Mouse (Mus musculus) lung, postnatal 0 days (tissue): Measurements from ENCODE around the gene Cib2. TPM values are rescaled to one million over a fixed set of nuclear protein-coding genes. Genes with fewer than 3 reads are reported as not detected.

ENCODE experiments used
- ATAC-seq: fragments of 200-750 bp; cut with Nextera tagmentation; 2 replicates; pipeline ENCODE4 v1.8.0; 2017; ENCODE audit warnings: moderate library complexity
- DNase-seq: peaks from one replicate; pipeline ENCODE4 v3.0.0-alpha.2; 2016; ENCODE audit warnings: low spot score
- H3K27ac ChIP-seq: fragments of 300-500 bp; sonication (generic); 2 replicates; pipeline ENCODE4 v1.5.1; 2014; ENCODE audit warnings: antibody characterized with exemption, mild to moderate bottlenecking, low read length, mixed read lengths
- H3K27me3 ChIP-seq: fragments of 300-500 bp; sonication (generic); replicated peaks from 2 replicates; pipeline ENCODE4 v1.6.1; 2014; ENCODE audit warnings: low read length, mixed read lengths; ENCODE audit not compliant: insufficient read depth
- H3K36me3 ChIP-seq: fragments of 300-500 bp; sonication (generic); 2 replicates; pipeline ENCODE4 v1.6.1; 2014; ENCODE audit warnings: low read length, mixed read lengths; ENCODE audit not compliant: insufficient read depth
- H3K4me1 ChIP-seq: fragments of 300-500 bp; sonication (generic); 2 replicates; pipeline ENCODE4 v1.6.1; 2014; ENCODE audit warnings: antibody characterized with exemption, low read depth, low read length, mixed read lengths; ENCODE audit not compliant: insufficient read depth
- H3K4me2 ChIP-seq: fragments of 300-500 bp; sonication (generic); replicated peaks from 2 replicates; pipeline ENCODE4 v1.6.1; 2014; ENCODE audit warnings: low read depth, mild to moderate bottlenecking, low read length, moderate library complexity, mixed read lengths
- H3K4me3 ChIP-seq: fragments of 300-500 bp; sonication (generic); 2 replicates; pipeline ENCODE4 v1.5.1; 2014; ENCODE audit warnings: low read depth, low read length
- H3K9ac ChIP-seq: fragments of 300-500 bp; sonication (generic); replicated peaks from 2 replicates; pipeline ENCODE4 v1.6.1; 2014; ENCODE audit warnings: low read depth, mild to moderate bottlenecking
- H3K9me3 ChIP-seq: fragments of 300-500 bp; sonication (generic); 2 replicates; pipeline ENCODE4 v1.6.1; 2016; ENCODE audit warnings: low read length, mixed read lengths
- CTCF ChIP-seq: IDR thresholded peaks from 2 replicates; pipeline ENCODE4 v1.5.1; 2016; ENCODE audit warnings: antibody characterized with exemption, mild to moderate bottlenecking
- EP300 ChIP-seq: IDR thresholded peaks from 2 replicates; pipeline ENCODE4 v1.6.1; 2016; ENCODE audit warnings: antibody characterized with exemption, mild to moderate bottlenecking, control low read depth
- WGBS: fragments of 180-500 bp; shearing (Covaris S2); extraction: QIAGEN DNeasy Blood & Tissue Kit; methylation state at CpG from one replicate; pipeline ENCODE4 v1.1.7; 2014; 5-methylcytosine and 5-hydroxymethylcytosine counted together
- polyA plus RNA-seq: library from polyadenylated mRNA; unstranded; fragments of >200 nt; fragmentation: Nextera tagmentation; extraction: Ambion mirVana; gene quantifications from 2 replicates; pipeline ENCODE4 v1.2.1, GENCODE M21; 2015

Gene Cib2
- polyA plus RNA-seq, 1 experiment from 2014 or later: 6.2 TPM

DNA sequence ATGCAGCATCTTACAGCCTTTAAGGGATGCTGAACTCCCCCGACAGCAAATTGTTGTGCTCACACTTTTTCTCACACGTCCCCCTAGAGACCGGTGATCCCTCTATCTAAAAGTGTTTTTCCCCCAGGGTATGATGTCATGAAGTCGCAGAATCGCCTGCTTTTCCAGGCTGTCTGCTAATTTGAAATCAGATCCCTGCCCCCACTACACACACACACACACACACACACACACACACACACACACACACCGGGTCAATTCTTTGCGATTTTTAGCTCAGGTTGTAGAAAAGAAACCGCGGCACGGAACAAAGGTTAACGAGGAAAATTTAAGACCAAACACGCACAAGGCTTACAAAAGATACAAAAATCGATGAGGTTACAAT is 57.9 kb downstream of the Cib2 start:
- peak overlapping the region; percentile 96 for H3K4me2 ChIP-seq
- H3K9me3 ChIP-seq: no peaks in the 10 kb centered on the region
- H3K36me3 ChIP-seq: no peaks in the 10 kb centered on the region
- WGBS: 3% methylated on average over 13 of the region's 13 CpGs
- H3K4me3 ChIP-seq: peak overlapping the region; percentile 62
- no peaks in the 10 kb centered on the region for H3K4me1 ChIP-seq
- no peak overlapping the region for H3K9ac ChIP-seq
- DNase-seq (peak; percentile 5), ATAC-seq (no peak)
- TF ChIP-seq EP300: no peak
- TF ChIP-seq CTCF: no peak
- H3K27ac ChIP-seq: no peak overlapping the region
- H3K27me3 ChIP-seq: peaks cover 4% of the 10 kb centered on the region; the same call in 1 of the 2 replicates

DNA sequence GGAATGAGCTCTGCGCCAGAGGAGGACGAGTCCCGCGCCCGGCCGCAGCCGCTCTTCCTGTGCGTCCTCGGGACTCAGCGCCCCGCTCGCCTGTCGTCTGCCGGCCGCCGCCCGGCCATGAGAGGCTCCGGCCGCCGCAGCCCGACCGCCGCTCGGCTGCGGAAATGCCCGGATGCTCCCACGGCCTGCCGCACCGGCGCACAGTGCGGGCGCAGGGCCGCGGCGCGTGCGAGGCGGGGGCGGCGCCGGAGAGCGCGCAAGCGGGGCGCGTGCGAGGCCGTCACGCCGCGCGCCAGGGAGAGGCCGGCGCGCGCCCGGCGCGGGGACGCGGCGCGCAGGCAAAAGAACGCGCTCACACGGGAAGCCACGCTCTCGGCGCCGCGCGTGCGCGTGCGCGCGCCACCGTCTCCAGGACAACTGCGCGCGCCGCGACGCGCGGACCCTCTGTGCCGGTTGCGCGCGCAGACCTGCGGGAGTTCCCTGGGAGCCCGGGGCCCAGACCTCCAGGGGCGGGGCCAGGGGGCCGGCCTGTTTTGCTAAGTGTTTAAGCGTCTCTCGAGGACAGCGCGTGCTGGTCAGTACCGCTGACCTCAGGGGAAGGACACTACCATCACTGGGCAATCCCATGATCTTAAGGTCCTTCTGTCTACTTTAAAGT is 58.4 kb downstream of the Cib2 start, which contains the start of gene Dmxl2:
Gene Dmxl2, minus strand, starts transcription at position 174 of the 658 bp plus-strand sequence.
- H3K36me3 ChIP-seq: no peaks in the 10 kb centered on the region
- peak within 1 kb of the TSS; percentile 96 for H3K4me2 ChIP-seq
- TF ChIP-seq CTCF (no peak), EP300 (no peak)
- no peaks in the 10 kb centered on the region for H3K4me1 ChIP-seq
- peaks cover 4% of the 10 kb centered on the region; the same call in 1 of the 2 replicates for H3K27me3 ChIP-seq
- 1% methylated on average over 66 of the region's 99 CpGs for WGBS
- H3K4me3 ChIP-seq: peak within 1 kb of the TSS; percentile 62
- ATAC-seq: peak; percentile 96
- peak; percentile 94 for DNase-seq
- no peak within 1 kb of the TSS for H3K27ac ChIP-seq
- peak within 1 kb of the TSS; percentile 54 for H3K9ac ChIP-seq
- no peaks in the 10 kb centered on the region for H3K9me3 ChIP-seq

DNA sequence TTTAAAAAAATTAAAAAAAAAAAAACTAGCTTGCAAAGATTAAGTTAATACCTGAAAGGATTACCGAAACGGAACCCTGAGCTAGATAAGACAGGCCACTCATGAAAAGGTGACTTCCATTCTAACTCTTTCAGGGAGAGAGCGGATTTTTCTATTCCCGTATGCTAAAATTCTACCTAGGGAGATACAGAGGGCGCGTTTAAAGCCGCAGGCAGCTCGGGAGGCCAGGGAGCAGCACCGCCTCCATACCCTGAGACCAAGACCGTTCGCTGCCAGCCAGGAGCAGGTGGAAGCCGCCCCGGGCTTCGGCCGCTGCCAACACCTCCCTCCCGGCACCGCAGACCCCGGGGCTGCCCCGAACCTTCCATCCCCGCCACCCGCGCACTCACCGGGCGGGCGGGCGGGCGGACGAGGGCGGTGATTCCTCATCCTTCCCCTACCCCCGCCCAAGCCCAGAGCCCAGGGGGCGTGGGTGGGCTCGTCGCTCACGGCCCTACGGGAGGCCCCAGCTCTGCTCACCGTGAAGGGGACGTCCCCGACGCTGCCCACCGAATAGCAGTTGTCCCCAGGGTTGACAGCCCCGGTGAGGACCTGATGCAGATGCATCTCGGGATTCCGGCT is 59.1 kb downstream of the Cib2 start:
- peak; percentile 29 for DNase-seq
- no peak overlapping the region for H3K27ac ChIP-seq
- WGBS: 1% methylated on average over 30 of the region's 43 CpGs

DNA sequence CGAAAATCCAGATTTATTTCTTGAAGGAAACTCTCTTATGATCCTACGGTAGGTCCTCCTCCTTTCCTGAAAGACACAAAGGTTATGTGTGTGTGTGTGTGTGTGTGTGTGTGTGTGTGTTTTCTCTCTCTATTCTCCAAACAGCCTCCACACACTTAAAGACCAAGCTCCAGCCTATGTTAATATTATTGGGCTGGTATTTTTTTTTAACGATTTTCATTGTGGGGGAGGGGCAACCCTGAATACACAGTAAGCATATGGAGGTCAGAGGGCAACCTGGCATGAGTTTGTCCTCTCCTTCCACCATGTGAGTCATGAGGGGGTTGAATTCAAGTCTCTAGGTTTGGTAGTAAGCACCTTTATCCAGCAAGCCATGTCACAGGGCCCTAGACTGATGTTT is 60.2 kb downstream of the Cib2 start:
- DNase-seq: no peak
- Histone ChIP-seq H3K4me3 (no peak overlapping the region), H3K36me3 (no peaks in the 10 kb centered on the region), H3K4me2 (no peak overlapping the region), H3K27ac (no peak overlapping the region), H3K4me1 (no peaks in the 10 kb centered on the region), H3K27me3 (peaks cover 3% of the 10 kb centered on the region; the same call in 1 of the 2 replicates), H3K9me3 (no peaks in the 10 kb centered on the region), H3K9ac (no peak overlapping the region)
- TF ChIP-seq CTCF (no peak), EP300 (no peak)
- ATAC-seq: no peak
- 81% methylated on average over 3 of the region's 3 CpGs for WGBS

More for the DNA sequence above, 59.1 kb downstream of the Cib2 start:
- Histone ChIP-seq H3K4me3 (peak overlapping the region; percentile 62), H3K4me2 (peak overlapping the region; percentile 96), H3K36me3 (no peaks in the 10 kb centered on the region), H3K9me3 (no peaks in the 10 kb centered on the region), H3K27me3 (peaks cover 4% of the 10 kb centered on the region; the same call in 1 of the 2 replicates), H3K4me1 (no peaks in the 10 kb centered on the region), H3K9ac (peak overlapping the region; percentile 54)
- TF ChIP-seq CTCF (peak; percentile 13; the same call in 1 of the 2 replicates), EP300 (no peak)
- ATAC-seq: peak; percentile 1

DNA sequence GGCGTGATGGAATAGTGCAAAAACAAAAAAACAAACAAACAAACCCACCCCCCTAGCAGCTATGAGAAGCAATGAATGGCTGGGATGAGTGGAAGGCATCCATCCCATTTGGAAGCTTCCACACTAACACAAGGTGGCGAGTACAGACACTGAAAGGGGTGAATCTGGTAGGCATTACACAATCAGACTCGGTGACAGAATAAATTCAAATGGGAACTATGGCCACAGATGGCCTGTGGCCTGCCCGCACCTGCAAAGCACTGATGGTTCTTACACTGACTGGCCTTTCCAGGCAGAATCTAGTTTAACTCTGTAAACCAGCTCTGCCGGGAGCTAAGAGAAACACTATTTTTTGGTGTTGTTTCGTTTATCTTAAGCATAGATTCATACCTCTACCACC is 60.7 kb downstream of the Cib2 start:
- WGBS: 80% methylated on average over 6 of the region's 6 CpGs
- H3K4me2 ChIP-seq: no peak overlapping the region
- H3K27ac ChIP-seq: no peak overlapping the region
- H3K9me3 ChIP-seq: no peaks in the 10 kb centered on the region
- no peaks in the 10 kb centered on the region for H3K36me3 ChIP-seq
- no peak for TF ChIP-seq CTCF
- no peak for TF ChIP-seq EP300
- H3K4me3 ChIP-seq: no peak overlapping the region
- no peaks in the 10 kb centered on the region for H3K4me1 ChIP-seq
- no peaks in the 10 kb centered on the region for H3K27me3 ChIP-seq
- DNase-seq (no peak), ATAC-seq (no peak)
- H3K9ac ChIP-seq: no peak overlapping the region

Other genes starting within 250 kb of the Cib2 start
- 4.8 and 5.1 TPM in 2 replicates for gene Dmxl2, start 58.6 kb downstream of the Cib2 start, polyA plus RNA-seq
- not detected in 2 replicates for gene Sh2d7, start 21.2 kb downstream of the Cib2 start, polyA plus RNA-seq
- 79.4 and 80.3 TPM in 2 replicates for gene Idh3a, start 26.1 kb upstream of the Cib2 start, polyA plus RNA-seq
- 0.10 and 0.17 TPM in 2 replicates for gene Acsbg1, start 101.7 kb upstream of the Cib2 start, polyA plus RNA-seq
- 15.2 and 17.7 TPM in 2 replicates for gene Dnaja4, start 138.7 kb upstream of the Cib2 start, polyA plus RNA-seq
- 116 and 126 TPM in 2 replicates for gene Wdr61, start 174.3 kb upstream of the Cib2 start, polyA plus RNA-seq
- gene Crabp1, start 204.5 kb upstream of the Cib2 start, polyA plus RNA-seq: 2.0 and 2.6 TPM in 2 replicates